Mouse (Mus musculus) urinary bladder, postnatal 10 days (tissue): ENCODE measurements around the gene Fancd2.
A peak's percentile ranks its signal among the peaks of the same experiment; 100 is the strongest.

Source experiments
- DNase-seq: peaks from one replicate; pipeline ENCODE4 v3.0.0; 2022; ENCODE audit warnings: low spot score

Gene Fancd2

DNA sequence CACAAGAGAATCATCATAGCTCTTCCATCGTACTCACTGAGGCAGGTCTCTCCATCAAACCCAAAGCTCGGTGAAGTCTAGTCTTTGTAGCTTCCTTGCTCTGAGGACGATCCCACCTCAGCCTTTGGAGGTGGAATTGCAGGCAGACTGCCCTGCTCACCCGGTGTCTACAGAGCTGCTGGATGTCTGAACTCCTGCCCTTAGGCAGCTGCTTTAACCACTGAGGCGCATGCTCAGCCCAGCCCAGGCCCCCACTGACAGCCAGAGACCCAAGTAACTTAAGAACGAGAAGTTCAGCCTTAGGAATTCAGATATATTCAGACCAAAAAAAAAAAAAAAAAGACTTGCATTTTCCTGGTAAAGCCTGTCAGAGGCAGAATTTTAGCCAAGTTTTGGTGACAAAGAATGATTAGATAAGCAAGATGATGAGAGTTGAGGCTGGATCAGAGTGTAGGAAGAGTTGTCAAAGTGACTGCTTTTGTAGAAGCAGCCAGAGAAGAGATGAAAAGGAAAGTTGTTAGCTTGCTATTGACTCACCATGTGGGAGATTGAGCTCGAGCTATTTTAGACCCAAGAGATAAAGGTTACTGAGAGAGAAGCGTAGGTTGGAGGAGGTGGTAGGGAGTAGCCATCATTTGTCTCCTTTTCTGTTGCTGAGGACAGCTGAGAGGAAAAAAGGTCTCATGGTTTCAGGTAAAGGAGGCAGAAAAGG, 80.9 kb downstream of the Fancd2 start:
- no peak for DNase-seq

DNA sequence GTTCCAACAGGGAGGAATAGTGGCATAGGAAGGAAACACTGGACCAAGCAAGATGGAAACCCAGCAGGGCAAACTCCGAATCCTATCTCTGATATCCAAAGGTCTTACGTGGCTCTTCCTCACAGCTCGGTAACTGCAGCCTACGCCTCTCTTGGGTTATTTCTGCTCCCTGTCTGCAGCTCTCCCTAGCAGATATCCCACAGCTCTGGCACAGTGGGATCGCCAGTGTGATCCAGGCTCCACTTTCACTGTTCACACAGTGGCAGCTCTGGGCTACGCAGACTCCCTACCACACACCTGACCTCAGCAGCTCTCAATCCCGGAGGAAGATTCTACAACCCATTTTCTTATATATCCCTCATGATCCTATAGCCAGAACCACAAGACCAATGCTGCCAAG, 82.7 kb downstream of the Fancd2 start:
- DNase-seq: no peak

DNA sequence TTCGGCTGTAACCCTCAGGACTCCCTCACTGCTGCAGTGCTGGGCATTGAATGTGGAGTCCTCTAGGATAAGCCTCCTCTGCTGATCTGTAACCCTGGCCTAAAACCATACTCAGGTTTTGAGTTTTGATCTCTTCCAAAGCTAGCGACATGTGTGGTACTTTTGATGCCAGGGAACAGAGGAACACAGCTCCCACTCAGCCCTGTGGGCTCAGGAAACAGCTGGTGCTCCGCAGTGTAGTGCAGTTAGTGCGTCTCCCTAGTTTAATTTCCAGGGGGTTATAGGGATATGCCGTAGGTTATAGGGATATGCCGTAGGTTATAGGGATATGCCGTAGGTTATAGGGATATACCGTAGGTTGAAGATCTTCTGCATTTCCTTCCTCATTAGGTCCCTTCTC, 83.5 kb downstream of the Fancd2 start:
- no peak for DNase-seq

DNA sequence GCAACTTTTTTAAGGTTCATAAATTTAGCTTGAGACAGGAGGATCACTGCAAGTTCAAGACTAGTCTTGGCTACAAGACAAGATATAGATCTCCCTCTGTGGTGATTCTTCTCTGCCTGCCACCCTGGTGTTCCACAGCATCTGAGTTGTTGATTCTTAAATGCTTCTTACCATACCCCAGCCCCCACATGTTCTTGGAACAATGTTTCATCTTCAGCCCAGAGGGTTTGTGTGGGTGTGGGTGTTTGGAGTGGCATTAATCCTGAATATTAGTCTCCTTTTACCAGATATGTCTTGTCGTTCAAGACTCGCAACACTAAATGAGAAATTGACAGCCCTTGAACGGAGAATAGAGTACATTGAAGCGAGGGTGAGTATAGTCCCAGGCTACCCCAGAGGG, 84.0 kb downstream of the Fancd2 start:
- no peak for DNase-seq

DNA sequence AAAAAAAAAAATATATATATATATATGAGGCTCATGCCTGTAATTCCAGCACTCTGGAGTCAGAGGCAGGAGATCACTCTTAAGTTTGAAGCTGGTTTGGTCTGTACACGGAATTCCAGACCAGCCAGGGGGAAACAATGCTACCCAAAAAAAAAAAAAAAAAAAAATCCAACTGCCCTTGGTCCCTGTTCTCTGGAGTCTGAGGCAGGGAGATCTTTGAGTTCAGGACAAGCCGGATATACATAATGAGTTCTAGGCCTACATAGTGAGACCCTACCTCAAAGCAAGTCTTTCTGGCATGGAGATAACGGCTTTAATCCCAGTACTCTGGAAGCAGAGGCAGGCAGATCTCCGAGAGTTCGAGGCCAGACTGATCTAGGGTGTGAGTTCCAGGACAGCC, 91.9 kb downstream of the Fancd2 start:
- no peak for DNase-seq

DNA sequence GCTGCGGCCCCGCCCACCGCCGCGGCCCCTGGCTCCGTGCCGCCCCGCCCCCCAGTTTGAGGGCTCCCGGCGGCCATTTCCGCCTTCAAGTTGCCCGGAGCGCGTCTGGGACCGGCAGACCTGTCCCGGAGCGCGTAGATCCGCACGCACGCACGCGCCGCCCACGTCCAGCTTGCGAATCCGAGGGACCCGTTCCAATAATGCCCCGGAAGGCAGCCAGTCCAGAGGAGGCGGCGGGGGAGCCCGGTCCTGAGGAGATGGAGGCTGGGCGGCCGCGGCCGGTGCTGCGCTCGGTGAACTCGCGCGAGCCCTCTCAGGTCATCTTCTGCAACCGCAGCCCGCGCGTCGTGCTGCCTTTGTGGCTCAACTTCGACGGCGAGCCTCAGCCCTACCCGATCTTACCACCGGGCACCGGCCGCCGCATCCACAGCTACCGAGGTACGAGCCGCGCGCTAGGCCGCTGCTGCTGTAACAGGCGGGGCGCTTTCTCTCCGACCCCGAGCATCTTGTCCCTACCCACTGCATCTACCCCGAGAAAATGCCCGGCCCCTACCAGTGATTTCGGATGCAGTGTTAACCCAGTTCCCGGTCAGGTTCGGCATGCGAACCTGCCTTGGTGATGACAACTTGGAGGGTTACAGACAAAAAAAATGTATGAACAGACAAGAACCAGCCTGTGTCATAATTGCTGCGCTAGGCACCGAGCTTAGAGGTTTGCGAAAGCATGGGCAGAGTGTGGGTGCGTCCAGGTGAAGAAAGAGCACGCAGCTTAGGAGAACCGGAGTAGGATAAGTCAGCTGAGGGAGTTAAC, 92.7 kb downstream of the Fancd2 start, which contains the start of gene Vhl:
Vhl (plus strand) TSS at position 19 of the 811 bp plus-strand sequence.
- DNase-seq: peak; percentile 61

DNA sequence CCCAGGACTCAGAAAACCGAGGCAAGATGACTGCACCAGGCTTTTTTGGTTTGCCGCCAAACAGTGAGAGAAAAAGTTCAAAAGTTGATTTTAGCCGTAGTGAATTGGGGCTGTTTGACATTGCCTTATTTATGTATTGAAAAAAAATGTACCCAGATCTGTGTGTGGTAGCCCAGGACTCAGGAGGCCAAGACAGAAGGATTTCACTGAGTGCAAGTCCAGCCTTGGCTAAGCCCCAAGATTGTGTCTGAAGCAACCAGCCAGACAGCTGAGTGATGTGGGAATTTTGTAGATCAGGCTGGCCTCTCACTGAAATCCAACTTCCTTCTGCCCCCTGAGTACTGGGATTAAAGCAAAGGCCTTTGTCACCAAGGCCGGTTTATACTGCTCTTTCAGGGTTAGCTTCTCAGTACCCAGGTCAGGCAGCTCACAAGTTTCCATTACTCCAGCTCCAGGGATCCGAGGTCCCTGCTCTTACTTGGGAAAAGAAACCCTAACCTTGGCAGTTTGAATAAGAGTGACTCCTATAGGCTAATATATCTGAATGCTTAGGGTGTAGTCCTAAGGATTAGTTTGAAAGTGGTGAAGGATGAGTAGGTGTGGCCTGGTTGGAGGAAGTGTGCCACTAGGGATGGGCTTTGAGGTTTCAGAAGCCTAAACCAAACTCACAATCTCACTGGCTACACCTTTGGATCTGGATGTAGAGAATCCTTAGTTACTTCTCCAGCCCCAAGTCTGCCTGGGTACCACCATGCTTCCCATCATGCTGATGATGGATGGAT, 93.7 kb downstream of the Fancd2 start:
- DNase-seq: no peak

DNA sequence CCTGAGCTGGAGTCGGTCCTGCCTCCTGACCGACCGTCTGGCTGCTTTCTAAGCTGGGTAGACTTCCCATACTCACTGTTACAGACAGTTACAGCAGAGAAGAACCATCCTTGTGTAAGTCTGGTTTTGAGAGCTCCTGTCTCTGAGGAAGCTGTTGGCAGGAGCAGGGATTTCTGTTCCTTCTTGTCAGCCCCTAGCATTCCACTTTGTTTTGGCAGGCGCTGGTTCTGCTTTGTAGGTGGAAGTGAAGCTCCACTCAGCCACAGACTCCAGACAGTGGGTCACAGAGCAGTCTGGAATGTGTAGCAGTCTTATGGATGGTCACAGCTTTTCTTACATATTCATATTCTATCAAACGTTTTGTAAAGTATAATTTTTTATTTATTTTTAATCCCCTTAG, 98.8 kb downstream of the Fancd2 start:
- no peak for DNase-seq

DNA sequence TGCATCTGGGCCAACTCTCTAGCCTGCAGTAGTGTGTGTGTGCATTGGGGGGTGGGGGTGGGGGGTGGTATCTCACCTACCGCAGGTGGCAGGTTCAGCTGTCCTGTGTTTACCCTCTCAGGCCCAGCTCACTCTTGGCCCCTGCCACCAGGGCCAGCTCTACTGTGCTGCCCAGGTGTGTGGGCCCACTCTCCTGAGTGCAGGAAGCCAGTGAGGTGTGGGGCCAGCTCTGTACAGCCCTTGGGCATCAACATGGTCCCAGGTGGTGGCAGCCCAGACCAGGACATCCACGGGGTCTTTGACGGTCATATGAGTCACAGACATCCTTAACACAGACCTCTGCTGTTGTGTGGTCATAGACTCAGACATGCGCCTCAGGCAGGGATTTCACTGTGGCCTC, 101.4 kb downstream of the Fancd2 start:
- no peak for DNase-seq

DNA sequence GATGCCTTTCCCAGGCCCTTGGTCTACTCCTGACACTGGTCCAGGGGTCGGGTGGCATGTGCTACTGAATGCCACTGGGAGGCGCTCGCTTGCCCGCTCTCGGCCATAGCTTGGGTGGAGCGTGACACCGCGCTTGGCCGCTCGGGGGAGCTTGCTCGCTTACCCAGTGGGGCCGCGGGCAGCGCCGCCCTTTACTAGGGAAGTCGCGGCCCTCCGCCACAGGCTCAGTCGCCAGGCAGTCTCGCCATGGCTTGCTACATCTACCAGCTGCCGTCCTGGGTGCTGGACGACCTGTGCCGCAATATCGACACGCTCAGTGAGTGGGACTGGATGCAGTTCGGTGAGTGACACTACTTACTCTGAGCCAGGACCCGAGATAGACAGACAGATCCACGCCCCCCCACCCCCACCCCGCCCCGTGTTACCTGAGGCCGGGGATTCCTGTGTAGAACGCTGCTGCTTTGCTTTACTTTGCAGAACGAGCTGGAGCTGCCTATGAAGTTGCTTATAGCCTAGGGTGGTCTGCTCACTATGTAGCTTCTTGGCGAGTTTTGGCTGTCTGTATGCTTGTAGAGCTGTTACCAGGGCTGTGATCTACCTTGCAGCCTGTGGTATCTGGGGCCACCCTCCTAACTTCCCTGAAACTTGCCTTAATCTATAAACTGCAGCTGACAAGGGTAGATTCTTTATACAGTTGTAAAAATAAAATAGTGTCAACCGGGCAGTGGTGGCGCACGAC, 107.0 kb downstream of the Fancd2 start, which contains the start of gene Irak2:
Irak2 (plus strand) TSS at position 166 of the 739 bp plus-strand sequence.
- peak; percentile 75 for DNase-seq

DNA sequence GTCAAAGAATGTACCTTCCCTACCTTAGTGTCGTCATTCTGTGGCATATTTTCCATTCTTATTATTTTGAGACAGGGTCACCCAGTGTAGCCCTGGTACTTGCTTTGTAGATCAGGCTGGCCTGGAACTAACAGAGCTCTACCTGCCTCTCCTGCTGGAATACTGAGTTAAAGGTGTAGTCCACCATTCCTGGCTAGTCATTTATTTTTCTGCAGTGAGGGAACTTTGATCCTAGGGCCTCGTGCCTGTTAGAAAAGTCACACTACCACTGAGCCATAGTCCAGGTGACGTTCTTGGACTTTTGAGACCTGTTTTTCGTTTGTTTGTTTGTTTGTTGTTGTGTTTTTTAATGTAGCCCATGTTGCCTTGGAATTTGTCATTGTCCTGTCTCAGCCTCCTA, 107.7 kb downstream of the Fancd2 start:
- no peak for DNase-seq

DNA sequence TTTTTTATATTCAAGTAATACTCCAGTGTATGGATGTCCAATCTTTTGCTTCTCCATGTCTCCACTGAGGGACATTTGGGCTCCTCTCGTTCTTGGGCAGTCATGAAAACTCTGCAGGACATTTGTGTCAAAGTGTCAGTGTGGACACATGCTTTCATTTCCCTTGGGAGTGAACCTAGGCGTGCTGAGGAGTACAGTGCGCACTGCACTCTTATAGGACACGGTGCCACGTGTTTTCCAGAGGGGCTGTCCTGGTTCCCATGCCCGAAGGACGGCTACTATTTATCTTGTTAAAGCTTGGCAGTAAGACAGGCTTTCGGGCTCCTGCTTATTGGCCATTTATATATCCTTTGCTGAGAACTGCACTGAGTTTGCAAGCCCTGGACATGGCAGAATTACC, 111.1 kb downstream of the Fancd2 start:
- no peak for DNase-seq

DNA sequence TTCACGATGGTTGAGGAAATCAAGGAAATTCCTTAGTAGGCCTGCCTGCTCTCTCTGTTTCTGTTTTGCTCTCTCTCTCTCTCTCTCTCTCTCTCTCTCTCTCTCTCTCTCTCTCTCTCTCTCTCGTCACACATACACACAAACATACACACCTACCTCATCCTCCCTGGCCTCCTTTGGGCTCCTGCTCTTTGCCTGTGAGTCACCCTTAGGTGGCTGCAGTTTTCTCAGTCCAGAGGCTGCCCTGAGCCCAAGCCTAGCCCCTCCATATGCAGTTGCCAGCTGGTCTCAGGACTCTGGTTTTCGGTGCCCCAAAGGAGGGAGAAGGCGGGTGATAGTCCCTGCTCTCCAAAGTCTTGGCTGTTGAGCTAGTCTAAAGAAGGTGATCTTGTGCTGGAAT, 111.5 kb downstream of the Fancd2 start:
- DNase-seq: no peak

DNA sequence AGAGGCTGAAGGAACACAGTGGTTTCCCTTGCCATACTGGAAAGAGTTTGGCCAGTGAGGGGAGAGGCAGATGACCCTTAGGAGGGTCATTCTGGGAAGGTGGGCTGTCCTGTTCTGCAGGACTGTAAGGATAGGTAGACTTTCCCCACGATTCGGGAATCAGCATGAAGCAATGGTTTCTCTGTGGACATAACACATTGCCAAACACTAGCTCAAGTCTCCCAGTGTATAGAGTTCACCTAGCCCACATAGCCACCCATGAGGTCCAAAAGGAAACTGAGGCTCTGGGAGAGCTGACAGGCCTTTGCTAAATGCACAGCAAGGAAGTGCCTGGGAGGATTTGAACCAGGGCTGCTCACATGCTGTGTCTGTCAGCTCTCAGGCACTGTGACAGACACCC, 112.5 kb downstream of the Fancd2 start:
- no peak for DNase-seq

DNA sequence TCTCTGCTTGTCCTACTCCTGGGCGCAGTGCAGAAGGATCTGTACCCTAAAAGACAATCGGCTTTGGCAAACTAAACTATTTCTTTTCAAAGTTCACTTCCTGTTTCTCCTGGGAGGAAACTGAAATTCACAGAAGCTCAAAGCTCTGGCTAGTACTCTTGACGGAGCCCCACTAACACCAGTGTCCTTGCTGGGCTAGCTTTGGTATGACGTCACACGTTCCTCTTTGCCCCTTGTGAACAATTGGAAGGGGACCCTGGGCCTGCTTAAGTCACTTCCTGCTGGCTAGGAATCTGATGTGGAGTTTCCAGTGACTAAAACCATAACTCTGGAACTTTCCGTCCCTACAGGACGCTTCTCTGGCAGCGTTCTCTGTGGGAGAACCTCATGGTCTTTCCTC, 113.3 kb downstream of the Fancd2 start:
- DNase-seq: no peak
